Mouse (Mus musculus): ENCODE measurements at regions not wholly inside any gene's neighbourhood (a gene's known extent, or its start where the extent isn't known, plus 50 kb on each side); places are given as distances from the start of the nearest gene placed in this dataset.

- DNase-seq: peak in 1 of 2 experiments; percentile 2
- intact Hi-C loops (cut with DNase I): loop anchor here (2.0 kb wide), 1 partner anchor 646 kb away; no protein-coding TSS in a partner anchor
These were observed 64.4 kb upstream of the Fst start for GRCm38 (mm10) chr13:114523116-114523515.

DNA sequence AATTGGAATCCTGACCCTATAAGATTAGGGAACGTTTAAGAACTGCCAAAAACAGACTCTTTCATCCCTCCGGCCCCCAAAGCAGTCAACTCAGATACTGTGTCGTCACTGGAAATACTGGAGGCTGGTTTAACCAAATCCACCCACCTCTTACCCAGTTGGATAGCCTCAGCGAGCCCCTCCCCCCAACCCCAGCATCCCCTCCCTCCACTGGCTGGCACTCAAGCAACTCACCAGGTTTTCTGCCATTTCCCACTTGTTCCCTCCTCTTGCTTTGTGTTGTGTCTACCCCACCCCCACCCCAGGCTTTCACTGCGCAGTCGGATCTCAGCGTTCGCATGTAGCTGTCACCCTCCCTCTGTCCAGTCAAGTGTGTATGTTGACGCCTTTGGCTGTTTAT, 68.1 kb upstream of the Fst start:
- no peak for DNase-seq
- intact Hi-C loops (cut with DNase I): no loop called here

- intact Hi-C loops (cut with DNase I): no loop called here
- DNase-seq: no peak
These were observed 71.5 kb upstream of the Fst start for GRCm38 (mm10) chr13:114530171-114530774.

GRCm38 (mm10) chr13:114531780-114532179, 73.0 kb upstream of the Fst start:
- intact Hi-C loops (cut with DNase I): no loop called here
- no peak for DNase-seq

GRCm38 (mm10) chr13:114532393-114533097, 73.8 kb upstream of the Fst start:
- no peak for DNase-seq
- intact Hi-C loops (cut with DNase I): no loop called here

- intact Hi-C loops (cut with DNase I): no loop called here
- DNase-seq: no peak
These were observed 75.8 kb upstream of the Fst start for GRCm38 (mm10) chr13:114534591-114534990.

GRCm38 (mm10) chr13:114535721-114536120, 77.0 kb upstream of the Fst start:
- intact Hi-C loops (cut with DNase I): no loop called here
- DNase-seq: no peak

- no peak for DNase-seq
- intact Hi-C loops (cut with DNase I): no loop called here
These were observed 113.0 kb upstream of the Fst start for GRCm38 (mm10) chr13:114571731-114572130.

GRCm38 (mm10) chr13:114584566-114584965, 125.8 kb upstream of the Fst start:
- DNase-seq: peak in 1 of 2 experiments; percentile 8
- intact Hi-C loops (cut with DNase I): no loop called here

DNA sequence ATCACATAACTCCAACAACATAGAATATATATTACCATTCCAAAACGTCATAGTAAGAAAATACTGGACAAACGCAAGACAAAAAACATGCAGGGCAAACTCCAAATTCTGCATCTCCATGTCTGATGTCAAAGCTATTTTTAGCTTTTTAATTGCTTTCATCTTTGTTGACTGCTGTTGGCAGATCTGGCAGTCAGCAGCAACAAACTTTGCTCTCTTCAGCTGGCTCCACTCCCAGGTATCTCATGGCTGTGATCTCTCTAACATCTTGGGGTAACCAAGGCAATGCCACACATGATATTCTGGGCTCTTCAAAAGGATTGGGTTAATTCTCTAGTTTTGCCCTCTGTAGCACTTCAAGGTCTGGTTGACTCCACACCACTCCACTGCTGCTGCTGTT, 128.9 kb upstream of the Fst start:
- DNase-seq: no peak

GRCm38 (mm10) chr13:114603341-114603740, 144.6 kb upstream of the Fst start:
- intact Hi-C loops (cut with DNase I): no loop called here

More for the DNA sequence above, 128.9 kb upstream of the Fst start:
- intact Hi-C loops (cut with DNase I): no loop called here

DNA sequence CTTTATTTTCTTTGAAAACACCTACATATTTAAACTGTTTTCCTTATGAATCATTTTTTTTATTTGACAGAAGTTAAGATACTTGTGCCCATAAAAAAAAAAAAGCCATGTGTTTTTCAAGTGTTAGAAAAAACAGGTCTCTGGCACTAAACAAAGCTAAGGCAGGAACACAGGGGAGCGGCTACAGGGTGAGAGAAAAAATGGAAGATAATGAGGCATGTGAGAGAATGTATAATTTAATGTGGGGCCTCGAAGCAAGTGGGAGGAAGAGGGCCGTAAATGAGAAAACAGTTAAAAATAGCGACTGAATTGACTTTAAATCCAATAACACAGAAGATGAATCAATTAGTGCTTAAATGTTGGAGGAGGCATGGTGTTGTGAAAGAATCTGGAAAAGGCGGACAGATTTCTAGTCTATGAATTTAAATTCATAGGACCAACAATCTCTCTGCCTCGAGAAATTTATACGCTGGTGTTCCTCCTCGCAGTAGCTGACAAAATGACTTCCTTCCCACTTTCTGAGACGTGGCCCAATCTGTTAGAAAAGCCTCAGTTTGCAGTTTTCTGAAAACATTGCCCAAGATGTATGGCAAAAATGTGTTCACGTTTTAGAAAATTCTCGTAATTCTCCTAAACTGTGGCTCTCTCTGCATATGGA, 145.4 kb upstream of the Fst start:
- intact Hi-C loops (cut with DNase I): no loop called here
- no peak for DNase-seq

More at GRCm38 (mm10) chr13:114603341-114603740, 144.6 kb upstream of the Fst start:
- DNase-seq: no peak

DNA sequence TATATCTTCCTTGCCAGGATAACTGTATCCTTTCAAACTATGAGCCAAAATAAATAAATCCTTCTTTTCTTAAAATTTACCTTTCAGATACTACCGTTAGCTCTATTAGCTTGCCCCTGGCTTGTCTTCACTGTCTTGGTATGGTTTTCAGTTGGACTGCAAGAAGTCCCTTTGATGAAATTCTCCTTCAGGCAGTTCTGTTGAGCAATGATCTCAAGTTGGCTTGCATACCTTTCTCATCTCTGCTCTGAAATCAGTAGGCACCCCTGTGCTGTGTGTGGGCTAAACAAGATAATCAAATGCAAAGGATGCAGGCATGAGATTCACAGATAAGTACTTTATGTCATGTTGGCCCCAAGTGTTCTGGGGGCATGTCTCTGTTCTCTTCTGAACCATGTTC, 155.2 kb upstream of the Fst start:
- intact Hi-C loops (cut with DNase I): no loop called here

DNA sequence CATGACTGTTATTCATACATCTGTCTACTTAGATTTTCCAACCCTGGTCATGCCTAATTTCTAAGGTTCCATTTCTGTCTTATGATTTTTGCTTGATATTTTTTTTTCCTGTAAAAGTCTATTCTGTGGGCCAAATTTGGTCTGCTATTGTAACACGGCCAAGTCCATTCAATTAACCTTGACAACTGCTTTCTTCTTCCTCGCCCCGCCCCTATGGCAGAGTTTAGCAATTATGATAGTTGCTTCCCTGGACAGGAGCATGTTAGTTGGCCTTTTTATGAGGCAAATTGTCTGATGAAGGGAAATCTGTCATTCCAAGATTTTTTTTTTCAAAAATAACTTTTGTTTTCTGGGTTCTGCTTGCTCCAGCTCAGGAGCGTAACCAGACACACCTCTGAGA, 160.7 kb upstream of the Fst start:
- DNase-seq: no peak
- intact Hi-C loops (cut with DNase I): no loop called here

More for the DNA sequence above, 155.2 kb upstream of the Fst start:
- DNase-seq: no peak

DNA sequence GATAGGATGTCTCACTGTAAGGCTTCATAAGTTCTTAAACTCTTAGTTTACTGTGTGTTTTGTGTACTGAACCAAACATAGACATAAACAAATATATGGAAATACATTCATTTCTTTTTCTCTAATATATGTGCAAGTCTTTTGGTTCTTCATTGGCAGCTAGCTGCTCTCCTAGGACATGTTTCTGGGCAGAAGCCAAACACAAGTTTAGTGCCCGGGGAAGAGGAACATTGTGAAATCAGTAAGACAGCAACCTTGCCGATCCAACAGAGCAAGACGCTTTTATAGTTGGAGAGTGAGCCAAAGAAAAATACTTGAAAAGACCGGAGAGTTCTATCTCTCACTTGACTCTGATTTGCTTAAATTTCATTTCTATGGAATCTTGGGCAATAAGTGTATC, 178.0 kb upstream of the Fst start:
- DNase-seq: peak; percentile 46 to 52
- intact Hi-C loops (cut with DNase I): no loop called here

GRCm38 (mm10) chr13:114639531-114639930, 178.5 kb upstream of the Mocs2 start:
- DNase-seq: no peak
- intact Hi-C loops (cut with DNase I): no loop called here

- intact Hi-C loops (cut with DNase I): no loop called here
- DNase-seq: no peak
These were observed 176.2 kb upstream of the Mocs2 start for GRCm38 (mm10) chr13:114641688-114642390.

DNA sequence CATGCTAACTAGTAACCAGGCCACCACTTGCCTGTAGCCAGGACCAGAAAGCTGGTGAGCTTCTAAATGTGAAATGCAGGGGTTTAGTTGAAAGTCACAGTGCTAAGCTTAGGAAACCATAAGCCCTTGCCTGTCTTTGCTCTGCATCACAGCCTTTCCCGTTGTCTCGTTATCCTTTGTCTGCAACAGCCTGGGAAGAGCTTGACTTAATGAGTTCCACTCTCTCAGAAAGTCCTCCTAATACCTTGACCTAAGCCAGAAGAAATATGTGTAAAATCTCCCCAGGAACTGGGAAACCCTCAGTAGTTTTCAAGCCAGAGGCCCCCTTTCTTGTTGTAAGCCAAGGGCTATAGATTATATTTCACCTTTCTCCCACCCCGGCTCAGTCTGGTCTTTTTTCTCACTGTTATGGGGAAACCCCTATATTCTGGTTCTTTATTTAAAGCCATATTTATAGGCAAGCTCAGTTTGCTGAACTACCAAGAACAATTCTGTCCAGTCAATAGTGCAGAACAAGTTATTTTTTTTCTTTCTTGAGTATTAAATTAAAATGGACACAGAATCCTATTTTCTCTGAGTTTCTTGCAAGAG, 175.0 kb upstream of the Mocs2 start:
- DNase-seq: no peak
- intact Hi-C loops (cut with DNase I): no loop called here

DNA sequence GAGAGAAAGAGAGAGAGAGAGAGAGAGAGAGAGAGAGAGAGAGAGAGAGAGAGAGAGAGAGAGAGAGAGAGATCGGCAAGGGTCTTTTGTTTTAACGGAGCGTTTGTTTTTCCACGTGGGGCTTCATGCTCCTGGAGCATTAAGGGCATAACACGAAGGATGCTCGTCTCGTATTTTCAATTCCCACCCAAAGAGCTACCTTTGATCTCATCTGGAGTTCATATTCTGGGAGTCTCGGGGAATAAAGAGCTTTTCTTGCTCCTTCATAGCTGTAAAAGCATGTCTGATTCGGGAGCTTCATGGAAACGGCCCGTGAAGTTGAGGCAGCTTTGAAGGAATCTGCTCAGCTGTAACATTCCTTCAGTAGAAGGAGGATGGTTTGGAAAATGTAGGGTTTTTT, 174.5 kb upstream of the Mocs2 start:
- DNase-seq: no peak
- intact Hi-C loops (cut with DNase I): no loop called here

- intact Hi-C loops (cut with DNase I): no loop called here
- DNase-seq: no peak
These were observed 163.8 kb upstream of the Mocs2 start for GRCm38 (mm10) chr13:114654267-114654666.
